In the genomic region with DNA sequence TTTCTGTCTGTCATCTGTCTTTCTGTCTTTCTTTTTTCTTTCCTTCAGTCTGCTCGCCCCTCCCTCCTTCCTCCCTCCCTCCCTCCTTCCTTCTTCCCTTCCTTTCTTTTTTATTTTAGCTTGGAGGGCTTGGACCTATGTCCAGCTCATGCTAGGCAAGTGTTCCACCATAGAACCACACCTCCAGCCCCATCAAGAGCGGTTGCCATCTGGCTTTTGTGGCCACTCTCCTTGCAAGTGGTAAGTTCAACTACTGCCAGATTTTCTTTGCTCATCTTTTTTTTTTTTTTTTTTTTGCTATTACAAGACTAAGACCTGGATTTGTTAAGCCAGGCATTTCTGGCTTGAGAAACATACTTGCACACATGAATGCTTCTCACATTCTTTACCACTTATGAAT, we compare ENCODE assay signal across 14 mouse cellular contexts.
DNase-seq lines count a peak whose midpoint lies in the region; ATAC-seq lines count a peak whose summit lies in the region.
"Had no signal": no experiment of that assay in that cellular context is flagged by ENCODE, and none has a peak within 500 bp of the region (broad histone marks: within the 10 kb centered on the region; RNA-seq: fewer than 3 reads in every experiment).

No protein-coding gene starts in this region.

- H3K4me1 ChIP-seq in midbrain, embryonic 11.5 days (ENCODE audit: control insufficient read depth, insufficient read depth, low read length) = peaks cover 5% of the 10 kb centered on the region; the same call in 1 of the 2 replicates
- H3K4me1 ChIP-seq in midbrain, embryonic 15.5 days = 0 out of 2 replicates have a peak, but pooled peaks cover 9% of the 10 kb centered on the region

- H3K9me3 ChIP-seq in midbrain, embryonic 11.5 days (ENCODE audit: control insufficient read depth, low read length) = no peaks in the 10 kb centered on the region; the same call in 1 of the 2 replicates
- no peaks in the 10 kb centered on the region for H3K9me3 ChIP-seq in midbrain, embryonic 15.5 days
- H3K9me3 ChIP-seq: embryonic facial prominence, embryonic 13.5 days; forebrain, embryonic 12.5 days; hindbrain, embryonic 10.5 days; hindbrain, embryonic 15.5 days had no signal

- 90% methylated on average over 2 of the region's 2 CpGs for WGBS in midbrain, embryonic 11.5 days
- WGBS in midbrain, embryonic 15.5 days = 89% methylated on average over 2 of the region's 2 CpGs

- DNase-seq in cerebellum, adult 11-12 months = peak; percentile 55
- peak; percentile 66 to 76 for DNase-seq in cerebellum, postnatal 10 days
- no peak for DNase-seq in cerebellum, postnatal 4 days (ENCODE audit: low spot score in 2 of 2)
- peak; percentile 51 for DNase-seq in midbrain, embryonic 11.5 days (ENCODE audit: low spot score, missing footprints)
- DNase-seq in retina, embryonic 14.5 days (ENCODE audit: low spot score) = no peak

- no peak overlapping the region for H3K4me2 ChIP-seq in midbrain, embryonic 11.5 days
- no peak overlapping the region for H3K4me2 ChIP-seq in midbrain, embryonic 15.5 days
- H3K4me2 ChIP-seq: embryonic facial prominence, embryonic 13.5 days; forebrain, embryonic 12.5 days; heart, embryonic 12.5 days; hindbrain, embryonic 15.5 days had no signal

- no peak overlapping the region for H3K4me3 ChIP-seq in midbrain, embryonic 11.5 days (ENCODE audit: low read depth, low read length)
- H3K4me3 ChIP-seq in midbrain, embryonic 15.5 days = no peak overlapping the region
- H3K4me3 ChIP-seq: embryonic facial prominence, embryonic 13.5 days; forebrain, embryonic 12.5 days; heart, embryonic 12.5 days; hindbrain, embryonic 10.5 days; hindbrain, embryonic 15.5 days had no signal

- H3K27ac ChIP-seq in midbrain, embryonic 11.5 days (ENCODE audit: low read depth, low read length) = no peak overlapping the region
- no peak overlapping the region for H3K27ac ChIP-seq in midbrain, embryonic 15.5 days
- H3K27ac ChIP-seq: embryonic facial prominence, embryonic 13.5 days; forebrain, embryonic 12.5 days; hindbrain, embryonic 10.5 days; hindbrain, embryonic 15.5 days had no signal

- no peak overlapping the region for H3K9ac ChIP-seq in midbrain, embryonic 11.5 days (ENCODE audit: low read length)
- H3K9ac ChIP-seq in midbrain, embryonic 15.5 days = no peak overlapping the region
- H3K9ac ChIP-seq: embryonic facial prominence, embryonic 13.5 days; forebrain, embryonic 12.5 days; heart, embryonic 12.5 days; hindbrain, embryonic 15.5 days had no signal

- H3K36me3 ChIP-seq in midbrain, embryonic 11.5 days (ENCODE audit: control insufficient read depth, insufficient read depth, low read length) = no peaks in the 10 kb centered on the region
- H3K36me3 ChIP-seq in midbrain, embryonic 15.5 days (replicated peaks) = no peaks in the 10 kb centered on the region
- H3K36me3 ChIP-seq: embryonic facial prominence, embryonic 13.5 days; forebrain, embryonic 12.5 days; heart, embryonic 12.5 days; hindbrain, embryonic 10.5 days; hindbrain, embryonic 15.5 days had no signal

- no peak for ATAC-seq in cerebellum, adult (ENCODE audit: insufficient number of reproducible peaks, low FRiP score, low TSS enrichment)
- ATAC-seq in midbrain, embryonic 11.5 days (ENCODE audit: low FRiP score) = no peak
- ATAC-seq in midbrain, embryonic 15.5 days (replicated peaks) = no peak
- ATAC-seq: forebrain, embryonic 16.5 days; intestine, embryonic 16.5 days had no signal

- no peaks in the 10 kb centered on the region for H3K27me3 ChIP-seq in midbrain, embryonic 11.5 days (ENCODE audit: control insufficient read depth, insufficient read depth, low read length)
- H3K27me3 ChIP-seq in midbrain, embryonic 15.5 days (replicated peaks) = no peaks in the 10 kb centered on the region
- H3K27me3 ChIP-seq: embryonic facial prominence, embryonic 13.5 days; forebrain, embryonic 12.5 days; heart, embryonic 12.5 days; hindbrain, embryonic 15.5 days had no signal

Comparison
In these comparisons a context has a peak if more than half of its experiments do, and no peak if none do; other contexts are left out.
1. DNase-seq: peak in cerebellum, adult 11-12 months (single experiment), cerebellum, postnatal 10 days (2 of 2) and midbrain, embryonic 11.5 days (single experiment); none in cerebellum, postnatal 4 days (0 of 2) and retina, embryonic 14.5 days (single experiment).